Mouse (Mus musculus) embryonic facial prominence, embryonic 10.5 days (tissue): Measurements from ENCODE around the gene Olfr1497. TPM values are rescaled to one million over a fixed set of nuclear protein-coding genes. Genes with fewer than 3 reads are reported as not detected.
"Not testable (repeated sequence)": the region's sequence is repeated elsewhere in the genome, so short reads cannot be mapped to it uniquely, and the experiment has no call there.

ENCODE experiments used
- DNase-seq: peaks from one replicate; pipeline ENCODE4 v3.0.0-alpha.2; 2017; ENCODE audit warnings: low spot score
- H3K27ac ChIP-seq: fragments of 300-500 bp; sonication (generic); replicated peaks from 2 replicates; pipeline ENCODE4 v1.5.1; 2016; ENCODE audit warnings: mild to moderate bottlenecking
- H3K27me3 ChIP-seq: fragments of 300-500 bp; sonication (generic); replicated peaks from 2 replicates; pipeline ENCODE4 v1.6.1; 2016; ENCODE audit warnings: low read depth, mild to moderate bottlenecking; ENCODE audit not compliant: poor library complexity, severe bottlenecking
- H3K36me3 ChIP-seq: fragments of 300-500 bp; sonication (generic); replicated peaks from 2 replicates; pipeline ENCODE4 v1.6.1; 2016; ENCODE audit warnings: mild to moderate bottlenecking, moderate library complexity
- H3K4me1 ChIP-seq: fragments of 300-500 bp; sonication (generic); 2 replicates; pipeline ENCODE4 v1.6.1; 2016
- H3K4me3 ChIP-seq: fragments of 300-500 bp; sonication (generic); 2 replicates; pipeline ENCODE4 v1.5.1; 2016; ENCODE audit warnings: mild to moderate bottlenecking, moderate library complexity
- H3K9me3 ChIP-seq: fragments of 300-500 bp; sonication (generic); 2 replicates; pipeline ENCODE4 v1.6.1; 2016; ENCODE audit warnings: mild to moderate bottlenecking
- WGBS: fragments of 180-500 bp; shearing (Covaris S2); methylation state at CpG from one replicate; pipeline ENCODE4 v1.1.7; 2016; 5-methylcytosine and 5-hydroxymethylcytosine counted together
- polyA plus RNA-seq: library from polyadenylated mRNA; unstranded; fragments of >200 nt; fragmentation: Nextera tagmentation; extraction: Ambion mirVana; gene quantifications from 2 replicates; pipeline ENCODE4 v1.2.1, GENCODE M21; 2016

The Olfr1497 gene
- not detected in 2 replicates for polyA plus RNA-seq

GRCm38 (mm10) chr19:13798102-13798501, at the start of gene Olfr1497:
TSS of gene Olfr1497 (minus strand) at chr19:13798202.
- no peaks in the 10 kb centered on the region for H3K36me3 ChIP-seq
- no peaks in the 10 kb centered on the region for H3K4me1 ChIP-seq
- DNase-seq: no peak
- no peaks in the 10 kb centered on the region for H3K9me3 ChIP-seq
- H3K4me3 ChIP-seq: no peak within 1 kb of the TSS
- H3K27ac ChIP-seq: no peak within 1 kb of the TSS
- H3K27me3 ChIP-seq: no peaks in the 10 kb centered on the region

GRCm38 (mm10) chr19:13830388-13830787, 32.4 kb upstream of the Olfr1497 start, which contains the start of gene Olfr1500:
TSS of gene Olfr1500 (minus strand) at chr19:13830488.
- H3K9me3 ChIP-seq: no peaks in the 10 kb centered on the region
- H3K4me3 ChIP-seq: no peak within 1 kb of the TSS
- no peaks in the 10 kb centered on the region for H3K27me3 ChIP-seq
- H3K4me1 ChIP-seq: no peaks in the 10 kb centered on the region
- DNase-seq: no peak
- H3K36me3 ChIP-seq: no peaks in the 10 kb centered on the region
- H3K27ac ChIP-seq: no peak within 1 kb of the TSS

GRCm38 (mm10) chr19:13828447-13828846, 30.4 kb upstream of the Olfr1497 start:
- no peak overlapping the region for H3K27ac ChIP-seq
- no peak overlapping the region for H3K4me3 ChIP-seq
- H3K9me3 ChIP-seq: no peaks in the 10 kb centered on the region
- no peaks in the 10 kb centered on the region for H3K27me3 ChIP-seq
- no peaks in the 10 kb centered on the region for H3K36me3 ChIP-seq
- H3K4me1 ChIP-seq: no peaks in the 10 kb centered on the region
- no peak for DNase-seq
- 75% methylated on average over 3 of the region's 3 CpGs for WGBS

GRCm38 (mm10) chr19:13820847-13821246, 22.8 kb upstream of the Olfr1497 start:
- 70% methylated on average over 5 of the region's 5 CpGs for WGBS
- H3K36me3 ChIP-seq: no peaks in the 10 kb centered on the region

GRCm38 (mm10) chr19:13819347-13819746, 21.3 kb upstream of the Olfr1497 start, which contains the start of gene Olfr1499:
TSS of gene Olfr1499 (minus strand) at chr19:13819447.
- H3K27me3 ChIP-seq: no peaks in the 10 kb centered on the region
- H3K4me1 ChIP-seq: no peaks in the 10 kb centered on the region
- no peak within 1 kb of the TSS for H3K4me3 ChIP-seq
- H3K27ac ChIP-seq: no peak within 1 kb of the TSS
- no peak for DNase-seq
- H3K36me3 ChIP-seq: no peaks in the 10 kb centered on the region
- H3K9me3 ChIP-seq: no peaks in the 10 kb centered on the region

More at GRCm38 (mm10) chr19:13820847-13821246, 22.8 kb upstream of the Olfr1497 start:
- no peak for DNase-seq
- no peaks in the 10 kb centered on the region for H3K9me3 ChIP-seq
- no peak overlapping the region for H3K27ac ChIP-seq
- H3K4me1 ChIP-seq: no peaks in the 10 kb centered on the region
- no peaks in the 10 kb centered on the region for H3K27me3 ChIP-seq
- H3K4me3 ChIP-seq: no peak overlapping the region

GRCm38 (mm10) chr19:13818827-13819226, 20.8 kb upstream of the Olfr1497 start:
- no peaks in the 10 kb centered on the region for H3K36me3 ChIP-seq
- no peak for DNase-seq
- H3K27ac ChIP-seq: no peak overlapping the region
- H3K4me3 ChIP-seq: no peak overlapping the region
- no peaks in the 10 kb centered on the region for H3K4me1 ChIP-seq
- WGBS: 33% methylated on average over 5 of the region's 5 CpGs
- H3K27me3 ChIP-seq: no peaks in the 10 kb centered on the region
- H3K9me3 ChIP-seq: no peaks in the 10 kb centered on the region

GRCm38 (mm10) chr19:13812823-13813222, 14.8 kb upstream of the Olfr1497 start:
- Histone ChIP-seq H3K9me3 (no peaks in the 10 kb centered on the region), H3K36me3 (no peaks in the 10 kb centered on the region), H3K27ac (no peak overlapping the region), H3K27me3 (no peaks in the 10 kb centered on the region), H3K4me3 (no peak overlapping the region), H3K4me1 (no peaks in the 10 kb centered on the region)
- no peak for DNase-seq
- WGBS: 60% methylated on average over 2 of the region's 2 CpGs

- H3K9me3 ChIP-seq, H3K36me3 ChIP-seq, H3K4me1 ChIP-seq, H3K4me3 ChIP-seq, H3K27me3 ChIP-seq, DNase-seq, H3K27ac ChIP-seq: not testable (repeated sequence)
- 80% methylated on average over 1 of the region's 1 CpGs for WGBS
Measured at GRCm38 (mm10) chr19:13805486-13805885, 7.5 kb upstream of the Olfr1497 start.

- H3K27ac ChIP-seq: no peak within 1 kb of the TSS
- H3K4me1 ChIP-seq: no peaks in the 10 kb centered on the region
- no peaks in the 10 kb centered on the region for H3K36me3 ChIP-seq
- no peak within 1 kb of the TSS for H3K4me3 ChIP-seq
- H3K9me3 ChIP-seq: no peaks in the 10 kb centered on the region
- H3K27me3 ChIP-seq: no peaks in the 10 kb centered on the region
- 74% methylated on average over 1 of the region's 1 CpGs for WGBS
- DNase-seq: no peak
Measured at GRCm38 (mm10) chr19:13777578-13777977, 20.4 kb downstream of the Olfr1497 start, which contains the start of gene Olfr1496. TSS of gene Olfr1496 (plus strand) at chr19:13777878.

GRCm38 (mm10) chr19:13768565-13769276, 29.3 kb downstream of the Olfr1497 start:
- H3K27me3 ChIP-seq: no peaks in the 10 kb centered on the region
- H3K4me3 ChIP-seq: no peak overlapping the region
- no peaks in the 10 kb centered on the region for H3K4me1 ChIP-seq
- H3K9me3 ChIP-seq: peaks cover 7% of the 10 kb centered on the region; the same call in 1 of the 2 replicates
- no peak overlapping the region for H3K27ac ChIP-seq
- no peaks in the 10 kb centered on the region for H3K36me3 ChIP-seq
- WGBS: 92% methylated on average over 9 of the region's 9 CpGs
- DNase-seq: no peak

GRCm38 (mm10) chr19:13764306-13764705, 33.7 kb downstream of the Olfr1497 start, which contains the start of gene Olfr1495:
TSS of gene Olfr1495 (plus strand) at chr19:13764606.
- WGBS: 84% methylated on average over 3 of the region's 3 CpGs
- Histone ChIP-seq H3K27me3 (no peaks in the 10 kb centered on the region), H3K4me1 (no peaks in the 10 kb centered on the region), H3K27ac (no peak within 1 kb of the TSS), H3K9me3 (peaks cover 5% of the 10 kb centered on the region; the same call in 1 of the 2 replicates), H3K36me3 (no peaks in the 10 kb centered on the region), H3K4me3 (no peak within 1 kb of the TSS)
- no peak for DNase-seq

- peaks cover 7% of the 10 kb centered on the region; the same call in 1 of the 2 replicates for H3K9me3 ChIP-seq
- H3K27me3 ChIP-seq: no peaks in the 10 kb centered on the region
- H3K4me3 ChIP-seq: no peak overlapping the region
- DNase-seq: no peak
- no peaks in the 10 kb centered on the region for H3K4me1 ChIP-seq
- WGBS: 90% methylated on average over 1 of the region's 1 CpGs
- H3K27ac ChIP-seq: no peak overlapping the region
- no peaks in the 10 kb centered on the region for H3K36me3 ChIP-seq
Measured at GRCm38 (mm10) chr19:13749366-13749765, 48.6 kb downstream of the Olfr1497 start.
